Mouse (Mus musculus): ENCODE measurements around the gene Krt81.

DNA sequence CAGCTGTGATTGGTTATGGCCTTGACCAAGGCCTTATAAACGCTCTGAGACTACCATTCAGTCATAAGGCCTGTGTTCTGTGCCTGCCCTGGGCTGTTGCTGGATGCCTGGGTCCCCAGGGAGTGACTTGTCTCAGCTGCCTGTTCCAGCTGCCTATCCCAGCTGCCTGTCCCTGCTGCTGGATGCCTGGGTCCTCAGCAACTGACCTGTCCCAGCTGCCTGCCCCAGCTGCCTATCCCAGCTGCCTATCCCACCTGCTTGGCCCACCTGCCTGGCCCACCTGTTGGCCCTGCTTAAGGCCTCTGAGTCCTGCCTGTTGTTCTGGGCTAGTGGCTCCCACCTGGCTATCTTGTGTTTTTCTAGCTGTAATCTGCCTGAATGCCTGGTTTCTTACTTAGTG lies 30.7 kb upstream of the Krt81 start:
- no peak for TF ChIP-seq CTCF (IDR thresholded peaks at IDR 0.05; ENCODE audit: low read depth, low read length)
- TF ChIP-seq POLR2A (IDR thresholded peaks at IDR 0.05; ENCODE audit: extremely low read depth, insufficient read depth, low read length): no peak

Measured in liver, adult 2 months (tissue).